Comparison of ENCODE assay signal across 8 mouse cellular contexts in the genomic region with DNA sequence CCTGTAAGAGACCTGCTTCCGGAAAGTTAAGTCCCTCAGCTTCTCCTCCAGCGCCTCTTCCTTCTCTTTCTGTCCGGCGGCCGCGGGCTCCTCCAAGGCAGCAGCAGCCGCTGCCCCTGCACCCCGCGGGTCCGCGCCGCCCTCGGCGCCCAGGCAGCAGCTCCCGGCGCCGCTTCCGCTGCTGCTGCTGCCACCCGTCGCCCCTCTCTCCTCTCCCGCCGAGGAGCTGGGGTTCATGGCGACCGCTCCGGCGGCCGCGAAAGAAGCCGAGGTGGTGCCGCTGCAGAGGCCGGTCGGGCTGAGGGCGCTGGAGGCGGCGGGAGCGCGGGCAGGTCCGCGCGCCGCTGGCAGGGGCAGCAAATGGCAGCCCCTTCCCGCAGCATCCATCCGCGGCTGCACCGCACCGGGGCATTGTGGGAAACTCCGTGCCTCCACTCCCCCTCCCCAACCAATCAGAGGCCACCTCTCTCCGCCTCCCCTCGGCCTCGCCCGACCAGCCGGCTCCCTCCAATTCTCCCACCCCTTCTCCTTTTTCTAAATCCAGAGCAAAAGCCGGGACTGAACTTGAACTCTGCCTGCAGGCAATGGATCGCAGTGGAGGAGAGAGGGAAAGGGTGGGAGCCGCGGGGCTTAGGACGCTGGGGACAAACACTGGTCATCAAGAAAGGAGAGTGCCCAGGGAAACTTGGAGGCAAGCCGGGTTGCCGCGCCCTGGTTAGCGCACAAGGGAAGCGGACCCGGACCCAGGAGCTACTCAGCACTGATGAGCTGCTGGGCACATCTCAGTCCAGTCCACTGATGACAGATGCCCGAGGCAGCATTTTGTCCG. TPM values are rescaled to one million over a fixed set of nuclear protein-coding genes. Genes with fewer than 3 reads are reported as not detected.
DNase-seq lines count a peak whose midpoint lies in the region; ATAC-seq lines count a peak whose summit lies in the region.

A gene (minus strand): TSS at position 623 of the 829 bp plus-strand sequence.

- no peaks in the 10 kb centered on the region for H3K36me3 ChIP-seq in liver, embryonic 11.5 days (ENCODE audit: control insufficient read depth, insufficient read depth, low read length)

- no peaks in the 10 kb centered on the region for H3K9me3 ChIP-seq in liver, embryonic 11.5 days (ENCODE audit: control insufficient read depth, low read length)

- H3K4me3 ChIP-seq in liver, embryonic 11.5 days (ENCODE audit: low read depth, low read length) = peak within 1 kb of the TSS; percentile 45

- peak; percentile 50; the same call in 1 of the 2 replicates for ATAC-seq in common myeloid progenitor, adult 5-6 weeks (replicated peaks; ENCODE audit: low read depth, poor library complexity, severe bottlenecking)
- peak; percentile 24 for ATAC-seq in granulocyte monocyte progenitor cell, adult 5-6 weeks (replicated peaks; ENCODE audit: poor library complexity, severe bottlenecking)
- no peak for ATAC-seq in liver, embryonic 11.5 days (replicated peaks; ENCODE audit: low FRiP score)

- no peak within 1 kb of the TSS for H3K9ac ChIP-seq in liver, embryonic 11.5 days (ENCODE audit: low read depth, low read length)

- peaks cover 52% of the 10 kb centered on the region for H3K27me3 ChIP-seq in liver, embryonic 11.5 days (replicated peaks; ENCODE audit: control insufficient read depth, insufficient read depth, low read length)

- H3K4me2 ChIP-seq in liver, embryonic 11.5 days = peak within 1 kb of the TSS; percentile 79

- H3K4me1 ChIP-seq in liver, embryonic 11.5 days (replicated peaks; ENCODE audit: control insufficient read depth, insufficient read depth, low read length) = no peaks in the 10 kb centered on the region

- peak; percentile 4 for DNase-seq in thymus, postnatal 14 days
- DNase-seq in thymus, postnatal 36 days = no peak
- peak; percentile 18 for DNase-seq in kidney, postnatal 14 days
- peak; percentile 48 for DNase-seq in liver, embryonic 11.5 days (ENCODE audit: low spot score)
- peak; percentile 86 for DNase-seq in retina, postnatal 1 day
- no peak for DNase-seq in natural killer cell, adult 2 months (ENCODE audit: low spot score in 2 of 2)

- no peak within 1 kb of the TSS for H3K27ac ChIP-seq in liver, embryonic 11.5 days (ENCODE audit: low read depth, low read length)

- 2% methylated on average over 65 of the region's 65 CpGs for WGBS in liver, embryonic 11.5 days

RNA-seq across cellular contexts. Expression of the gene that starts here (rescaled TPM):
- 0.27 and 1.6 TPM in 2 replicates for total RNA-seq in common myeloid progenitor, adult 5-6 weeks (2017)
- total RNA-seq in granulocyte monocyte progenitor cell, adult 5-6 weeks (2014; fragmentation: Nextera tagmentation) = not detected in 2 replicates
- not detected in 2 replicates for total RNA-seq in granulocyte monocyte progenitor cell, adult 5-6 weeks (2017)
- 0.17 and 0.18 TPM in 2 replicates for polyA plus RNA-seq in liver, embryonic 11.5 days (2014; fragmentation: Nextera tagmentation; extraction: Ambion mirVana)

Comparison
In these comparisons a context has a peak if more than half of its experiments do, and no peak if none do; other contexts are left out.
1. DNase-seq: peak in thymus, postnatal 14 days (single experiment), kidney, postnatal 14 days (single experiment) and retina, postnatal 1 day (single experiment); none in thymus, postnatal 36 days (0 of 2) and natural killer cell, adult 2 months (0 of 2).
2. Peak in ATAC-seq in granulocyte monocyte progenitor cell, adult 5-6 weeks; RNA of the gene not detected or under 1 TPM.
3. Peak in DNase-seq, H3K4me3 ChIP-seq and H3K4me2 ChIP-seq in liver, embryonic 11.5 days; RNA of the gene not detected or under 1 TPM.